Mouse (Mus musculus): Measurements from ENCODE around the gene Vmn1r131. TPM values are rescaled to one million over a fixed set of nuclear protein-coding genes. Genes with fewer than 3 reads are reported as not detected.
"Not testable (repeated sequence)": the region's sequence is repeated elsewhere in the genome, so short reads cannot be mapped to it uniquely, and the experiment has no call there.

Gene Vmn1r131
- polyA plus RNA-seq (2015; fragmentation: Nextera tagmentation; extraction: Ambion mirVana) = not detected in 2 replicates

DNA sequence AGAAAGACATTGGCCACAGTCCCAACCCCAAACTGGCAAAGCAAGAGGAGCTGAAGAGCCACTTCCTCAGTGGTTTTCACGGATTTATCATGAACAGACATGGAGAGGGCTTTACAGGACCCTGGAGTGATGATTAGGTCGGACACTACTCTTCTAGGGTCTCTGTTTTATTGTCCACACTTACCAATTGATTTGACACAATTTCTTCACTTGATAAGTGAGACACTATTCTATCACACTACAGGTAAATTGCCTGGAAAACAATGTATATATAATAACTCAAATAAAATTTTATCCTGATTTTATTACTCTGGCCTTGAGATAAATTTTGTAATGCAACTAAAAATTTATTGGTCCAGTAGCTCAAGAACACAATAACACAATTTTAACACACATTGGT is at the start of gene Vmn1r131:
Gene Vmn1r131 (minus strand): TSS at position 101 of the 400 bp plus-strand sequence.
- not testable (repeated sequence) for H3K9me3 ChIP-seq; H3K4me1 ChIP-seq (replicated peaks); H3K27me3 ChIP-seq; H3K4me2 ChIP-seq; H3K36me3 ChIP-seq; ATAC-seq (ENCODE audit: low FRiP score); H3K4me3 ChIP-seq; H3K27ac ChIP-seq; H3K9ac ChIP-seq
- WGBS = no CpG with 5 or more reads among the region's 2 CpGs

- H3K27ac ChIP-seq; H3K27me3 ChIP-seq; H3K4me3 ChIP-seq; H3K9me3 ChIP-seq; H3K4me2 ChIP-seq; H3K4me1 ChIP-seq (replicated peaks); H3K9ac ChIP-seq; ATAC-seq (ENCODE audit: low FRiP score); H3K36me3 ChIP-seq: not testable (repeated sequence)
- WGBS = no CpG with 5 or more reads among the region's 3 CpGs
These were observed 34.4 kb downstream of the Vmn1r131 start, which contains the start of gene Vmn1r130 for GRCm38 (mm10) chr7:21511480-21511879. Vmn1r130 (plus strand) TSS chr7:21511780.

Other genes starting within 250 kb of the Vmn1r131 start
- not detected in 2 replicates for gene Vmn1r126, start 244.6 kb downstream of the Vmn1r131 start, polyA plus RNA-seq (2015; fragmentation: Nextera tagmentation; extraction: Ambion mirVana)
- not detected in 2 replicates for gene Vmn1r127, start 226.2 kb downstream of the Vmn1r131 start, polyA plus RNA-seq (2015; fragmentation: Nextera tagmentation; extraction: Ambion mirVana)
- gene Vmn1r128, start 196.7 kb downstream of the Vmn1r131 start, polyA plus RNA-seq (2015; fragmentation: Nextera tagmentation; extraction: Ambion mirVana) = not detected in 2 replicates
- gene Vmn1r129, start 184.8 kb downstream of the Vmn1r131 start, polyA plus RNA-seq (2015; fragmentation: Nextera tagmentation; extraction: Ambion mirVana) = not detected in 2 replicates
- not detected in 2 replicates for gene Gm6882, start 113.3 kb downstream of the Vmn1r131 start, polyA plus RNA-seq (2015; fragmentation: Nextera tagmentation; extraction: Ambion mirVana)
- gene Vmn1r130, start 34.3 kb downstream of the Vmn1r131 start, polyA plus RNA-seq (2015; fragmentation: Nextera tagmentation; extraction: Ambion mirVana) = not detected in 2 replicates
- not detected in 2 replicates for gene Vmn1r132, start 68.0 kb upstream of the Vmn1r131 start, polyA plus RNA-seq (2015; fragmentation: Nextera tagmentation; extraction: Ambion mirVana)
- not detected in 2 replicates for gene Gm4175, start 215.4 kb upstream of the Vmn1r131 start, polyA plus RNA-seq (2015; fragmentation: Nextera tagmentation; extraction: Ambion mirVana)

Measured in hindbrain, embryonic 13.5 days (tissue).